Mouse (Mus musculus) brain, embryonic 18.5 days (tissue): ENCODE data around the gene Ppp4r3b.

ENCODE experiments used
- DNase-seq: peaks from one replicate; pipeline ENCODE4 v3.0.0-alpha.2; 2012; ENCODE audit warnings: low read depth, low spot score

Ppp4r3b gene

DNA sequence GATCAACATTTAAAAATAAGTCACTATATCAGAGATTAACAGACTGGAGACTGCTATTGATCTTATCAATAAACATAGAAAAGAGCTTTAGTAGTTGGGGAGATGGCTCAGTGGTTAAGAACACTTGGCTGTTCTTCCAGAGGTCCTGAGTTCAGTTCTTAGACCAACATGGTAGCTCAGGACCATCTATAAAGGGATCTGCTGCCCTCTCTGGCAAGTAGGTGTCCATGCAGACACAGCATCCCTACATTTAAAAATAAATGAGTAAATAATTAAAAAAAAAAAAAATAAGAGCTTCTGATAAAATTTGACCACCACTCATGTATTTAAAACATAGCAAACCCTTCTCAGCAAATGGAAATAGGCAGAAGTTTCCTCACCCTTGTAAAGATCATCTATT is 65.4 kb downstream of the Ppp4r3b start:
- DNase-seq = no peak

DNA sequence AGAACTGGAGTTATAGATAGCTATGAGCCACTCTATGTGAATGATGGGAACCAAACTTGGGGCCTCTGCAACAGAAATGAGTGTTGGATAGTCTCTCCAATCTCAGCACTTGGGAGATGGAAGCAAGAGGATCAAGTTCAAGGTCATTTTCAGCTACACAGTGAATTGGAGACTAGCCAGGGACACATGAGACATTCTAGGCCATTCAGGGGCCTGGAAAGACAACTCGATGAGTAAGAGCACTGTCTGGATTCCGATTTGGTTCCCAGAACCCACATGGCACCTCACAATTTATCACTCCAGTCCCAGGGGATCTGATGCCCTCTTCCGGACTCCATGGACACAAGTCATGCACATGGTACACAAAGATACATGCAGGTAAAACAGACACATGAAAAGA is 65.9 kb downstream of the Ppp4r3b start:
- no peak for DNase-seq

DNA sequence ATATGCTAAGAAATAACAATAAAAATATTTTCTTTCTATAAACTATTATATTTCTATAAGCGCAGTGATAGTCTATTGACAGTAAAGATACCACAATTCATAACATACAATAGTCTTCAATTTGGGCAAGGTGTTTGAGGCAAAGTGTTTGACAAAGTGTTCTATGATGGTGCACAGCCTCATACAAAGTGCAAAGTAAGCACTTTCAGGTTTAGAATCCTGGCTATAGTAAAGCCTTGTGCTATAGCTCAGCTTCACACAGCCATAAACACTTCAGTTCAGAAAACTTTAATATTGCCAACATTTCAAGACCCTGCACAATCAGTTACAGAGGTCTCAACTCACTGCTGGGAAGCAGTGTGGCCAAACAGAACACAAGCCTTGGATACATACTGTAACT is 66.7 kb downstream of the Ppp4r3b start:
- DNase-seq = no peak

DNA sequence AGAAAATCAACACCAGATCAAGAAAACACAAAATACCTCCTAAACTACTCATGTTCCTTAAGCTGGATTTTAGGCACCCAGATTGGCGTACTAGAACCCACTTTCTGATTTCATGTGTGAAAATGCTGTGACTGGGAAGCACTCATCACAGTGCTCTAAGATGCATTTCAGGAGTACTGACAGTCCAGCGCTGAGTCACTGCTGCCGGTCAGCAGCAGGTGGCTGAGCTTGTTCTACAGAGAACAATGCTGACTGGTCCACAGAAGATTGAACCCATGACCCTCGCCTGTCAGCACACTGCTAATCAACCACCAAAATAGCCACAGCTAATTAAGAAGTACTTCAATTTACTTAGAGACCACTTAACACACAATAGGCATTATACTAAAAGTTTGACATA is 69.3 kb downstream of the Ppp4r3b start:
- DNase-seq = no peak

DNA sequence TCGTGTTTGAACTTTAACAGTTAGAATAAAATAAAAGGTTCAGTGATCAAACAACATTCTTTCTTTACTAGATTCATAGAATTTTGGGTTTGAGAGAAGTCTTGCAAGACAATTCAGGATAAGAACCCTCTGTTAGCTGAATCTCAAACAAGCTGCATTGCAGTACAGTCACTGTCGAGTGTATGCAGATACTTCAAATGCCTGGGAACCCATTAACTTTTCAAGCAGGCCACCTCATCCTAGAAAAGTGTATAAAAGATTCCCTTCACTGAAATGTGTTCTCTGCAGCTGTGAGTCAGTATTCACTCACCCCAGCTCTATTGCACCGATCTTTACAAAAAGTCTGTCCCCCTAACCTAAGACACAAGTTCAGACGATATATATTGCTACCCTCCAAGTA is 73.3 kb downstream of the Ppp4r3b start:
- DNase-seq = no peak

DNA sequence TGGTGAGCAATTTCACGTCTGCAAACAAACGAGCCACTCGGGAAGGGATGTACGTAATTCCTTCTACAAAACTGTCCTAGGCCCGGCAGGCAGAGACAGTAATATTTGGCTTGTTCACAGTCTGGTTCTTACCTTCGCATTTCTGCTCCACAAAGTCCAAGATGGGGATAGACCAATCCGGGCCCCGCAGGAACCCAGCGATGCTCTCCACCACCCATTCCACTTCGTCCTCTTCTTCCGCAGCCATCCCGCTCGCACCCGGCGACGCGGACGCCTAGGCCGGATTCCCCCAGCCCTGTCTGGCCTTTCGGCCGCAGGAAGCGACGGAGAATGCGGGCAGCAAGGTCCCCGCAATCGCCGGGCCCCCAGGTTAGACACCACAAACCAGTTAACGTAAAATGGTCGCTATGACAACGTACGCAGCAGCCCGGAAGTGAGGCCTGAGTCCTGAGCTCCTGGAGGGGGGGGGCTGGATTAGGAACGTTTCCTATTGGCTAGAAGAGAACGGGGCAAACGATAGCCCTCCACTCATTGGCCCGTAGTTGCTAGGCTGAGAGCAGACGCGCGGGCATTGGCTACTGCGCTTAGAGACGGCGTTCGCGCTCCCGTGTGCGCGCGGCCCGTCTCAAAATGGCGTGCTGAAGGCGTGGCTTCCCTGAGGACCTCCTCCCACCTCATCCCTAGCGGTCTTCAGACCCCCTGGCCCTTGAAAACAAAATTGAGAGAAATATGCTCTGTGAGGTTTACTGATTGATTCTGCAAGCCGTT is 74.4 kb downstream of the Ppp4r3b start, which contains the start of gene Cfap36:
Gene Cfap36, minus strand, starts transcription at position 527 of the 768 bp plus-strand sequence.
- DNase-seq = peak; percentile 98

DNA sequence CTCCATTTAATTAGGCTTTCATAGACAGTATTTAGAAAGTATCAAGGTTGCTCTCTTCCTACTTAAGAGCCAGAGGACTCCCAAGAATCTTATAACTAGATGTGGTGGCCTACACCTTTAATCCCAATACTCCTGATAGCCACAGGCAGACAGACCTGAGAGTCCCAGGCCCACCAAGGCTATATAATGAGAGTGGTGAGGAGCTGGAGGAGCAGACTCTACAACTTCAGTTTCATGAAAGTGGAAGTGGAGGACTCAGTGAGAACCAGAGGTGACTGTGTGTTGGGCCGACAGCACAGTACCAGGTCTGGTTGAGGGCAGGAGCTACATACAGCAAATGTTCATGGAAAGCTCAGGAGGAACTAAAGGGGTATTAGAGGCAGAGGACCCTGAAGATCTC is 75.0 kb downstream of the Ppp4r3b start:
- DNase-seq = no peak

DNA sequence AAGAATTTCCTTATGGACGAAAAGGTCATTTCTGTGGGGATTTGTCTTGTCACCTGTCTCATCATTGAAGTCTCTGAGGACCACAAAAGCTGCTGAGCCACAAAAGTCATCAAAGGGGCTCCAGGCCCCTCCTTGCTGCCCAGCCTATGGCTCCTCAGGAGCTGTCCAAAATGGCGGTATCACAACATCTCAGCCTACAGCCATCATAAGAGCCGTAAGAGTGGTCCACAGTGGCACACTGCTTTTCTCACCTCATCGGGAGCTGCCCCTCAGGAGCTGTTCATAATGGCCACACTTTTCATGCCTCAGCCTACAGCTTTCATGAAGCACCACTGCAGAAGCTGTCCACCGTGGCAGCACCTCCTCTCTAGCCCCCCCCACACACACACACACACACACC is 75.7 kb downstream of the Ppp4r3b start:
- DNase-seq = no peak

DNA sequence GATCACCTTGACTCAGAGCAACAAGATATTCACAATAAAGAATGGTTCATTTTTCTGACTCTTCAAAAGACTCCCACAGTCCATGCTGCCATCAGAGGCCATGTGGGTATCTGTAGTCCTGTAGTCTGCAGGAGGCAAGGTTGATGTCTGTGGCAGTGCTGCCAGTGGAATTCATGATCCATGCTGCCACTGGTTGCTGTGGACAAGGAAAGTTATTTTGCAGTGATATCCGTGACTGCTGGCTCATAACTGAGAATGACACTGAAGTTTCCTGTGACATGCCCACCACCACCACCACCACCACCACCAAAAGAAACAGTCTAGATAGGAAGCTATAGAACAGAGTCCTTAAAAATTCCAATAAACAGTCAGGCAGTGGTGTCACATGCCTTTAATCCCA is 82.0 kb downstream of the Ppp4r3b start:
- no peak for DNase-seq

DNA sequence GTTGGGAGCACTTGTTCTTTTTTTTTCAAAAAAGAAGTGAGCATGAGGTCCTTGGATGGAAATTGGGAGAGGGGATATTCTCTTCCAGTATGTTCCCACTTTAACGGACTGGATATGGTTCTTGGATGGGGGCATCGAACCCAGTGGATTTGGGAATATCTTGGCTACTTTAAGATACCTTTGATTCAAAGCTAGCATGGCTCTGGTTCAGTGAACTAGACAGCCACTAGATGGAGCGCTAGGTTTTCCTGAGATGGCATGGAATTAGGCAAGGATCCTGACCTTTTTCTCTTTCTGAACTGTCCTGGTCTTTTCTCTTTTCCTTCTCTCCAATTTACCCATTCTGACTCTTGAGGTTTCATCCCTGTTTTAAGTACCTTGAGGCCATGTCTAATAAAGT is 95.1 kb downstream of the Ppp4r3b start:
- no peak for DNase-seq
